Mouse (Mus musculus) right cerebral cortex, adult 18-20 months (tissue): Measurements from ENCODE around the gene Npas2.
A peak's percentile ranks its signal among the peaks of the same experiment; 100 is the strongest.

Experiments
- DNase-seq: peaks from one replicate; pipeline ENCODE4 v3.0.0; 2022; ENCODE audit warnings: mixed read lengths

The Npas2 gene

GRCm38 (mm10) chr1:39381017-39381416 is 187.5 kb downstream of the Npas2 start:
- DNase-seq = no peak

DNA sequence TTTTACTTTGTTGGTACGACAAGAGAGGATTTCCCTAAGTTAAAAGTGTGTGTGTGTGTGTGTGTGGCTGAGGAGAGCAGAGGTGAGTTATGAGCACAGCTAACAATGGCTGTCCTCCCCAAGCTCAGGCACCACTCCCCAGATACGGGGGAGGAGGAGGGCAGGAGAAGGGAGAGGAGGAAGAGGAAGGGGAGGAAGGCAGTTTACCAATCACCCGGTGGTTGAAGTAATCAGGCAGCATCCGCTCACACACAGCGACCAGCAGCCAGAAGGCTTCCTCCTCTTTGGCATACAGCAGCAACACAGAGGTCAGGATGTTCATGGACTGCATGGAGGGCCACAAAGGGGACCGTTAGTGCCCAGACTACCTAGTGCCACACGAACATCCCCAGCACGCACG is 191.4 kb downstream of the Npas2 start:
- DNase-seq = no peak

GRCm38 (mm10) chr1:39386456-39386855 is 192.9 kb downstream of the Npas2 start:
- DNase-seq = no peak

DNA sequence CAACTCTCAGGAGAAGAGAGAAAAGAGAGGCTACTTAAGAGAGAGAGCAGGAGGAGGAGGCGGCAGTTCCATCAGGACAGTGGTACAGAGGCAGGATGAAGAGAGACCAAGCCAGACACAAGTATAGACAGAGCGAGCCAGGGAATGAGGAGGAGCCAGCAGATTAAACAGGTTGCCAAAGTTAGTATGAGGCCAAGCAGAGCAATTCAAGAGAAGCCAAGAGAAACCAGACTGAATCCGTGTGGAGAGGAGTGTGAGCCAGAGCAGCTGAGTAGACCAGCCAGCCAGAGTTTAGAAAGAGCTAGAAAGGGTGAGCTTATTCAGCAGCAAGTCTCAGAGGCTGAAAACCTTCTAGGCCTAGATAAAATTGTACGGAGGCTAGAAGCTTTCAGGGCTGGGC is 194.0 kb downstream of the Npas2 start:
- no peak for DNase-seq

DNA sequence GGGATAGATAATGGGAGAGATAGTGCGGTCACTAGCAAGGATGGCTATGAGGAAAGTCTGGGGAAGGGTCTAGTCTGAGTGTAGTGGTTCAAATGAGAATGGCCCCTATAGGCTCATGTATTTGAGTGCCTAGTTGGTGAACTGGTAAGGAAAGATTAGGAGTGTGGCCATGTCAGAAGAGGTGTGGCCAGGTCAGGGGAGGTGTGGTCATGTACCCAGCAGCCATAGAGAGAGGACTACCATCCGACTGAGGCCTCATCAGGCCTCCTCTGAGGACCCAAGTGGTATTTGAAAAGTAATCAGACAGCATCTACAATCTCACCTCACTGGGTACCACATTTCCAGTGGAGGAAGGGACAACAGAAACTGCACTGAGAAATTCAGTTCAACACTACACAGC is 194.6 kb downstream of the Npas2 start:
- no peak for DNase-seq

GRCm38 (mm10) chr1:39389338-39389737 is 195.8 kb downstream of the Npas2 start:
- DNase-seq = no peak

- no peak for DNase-seq
Measured at GRCm38 (mm10) chr1:39391652-39392051, 198.1 kb downstream of the Npas2 start.

- peak; percentile 67 for DNase-seq
Measured at GRCm38 (mm10) chr1:39392189-39392588, 198.7 kb downstream of the Npas2 start.

DNA sequence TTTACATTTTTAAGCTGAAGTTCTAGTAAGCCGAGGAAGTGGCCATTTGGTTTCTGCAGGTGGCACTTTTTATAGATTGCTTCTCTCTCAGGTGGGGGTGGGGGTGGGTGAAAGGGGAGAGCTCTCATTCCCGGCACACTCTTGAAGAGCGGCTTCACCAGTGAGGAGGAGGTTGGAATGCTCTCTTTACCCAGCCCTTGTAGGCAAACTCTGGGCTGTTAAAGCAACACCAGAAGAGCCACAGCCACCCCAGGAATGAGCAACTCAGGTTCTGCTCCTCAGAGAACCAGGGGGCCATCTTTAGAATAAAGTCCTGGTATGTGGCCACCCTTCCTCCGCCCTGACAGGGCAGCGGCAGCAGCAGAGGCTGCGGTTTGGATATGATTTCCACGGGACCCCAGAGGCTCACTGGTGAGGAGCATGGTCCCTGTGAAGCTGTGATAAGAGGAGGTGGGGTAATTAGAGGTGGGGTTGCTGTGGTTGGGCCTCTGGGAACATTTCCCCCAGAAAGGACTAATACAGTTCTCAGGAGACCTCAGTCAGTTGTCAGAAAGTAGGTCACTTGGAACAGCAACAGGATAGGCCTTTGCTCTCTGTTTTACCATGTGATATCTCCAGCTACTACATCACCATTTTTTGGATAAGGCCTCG is 199.8 kb downstream of the Npas2 start:
- DNase-seq = no peak

DNA sequence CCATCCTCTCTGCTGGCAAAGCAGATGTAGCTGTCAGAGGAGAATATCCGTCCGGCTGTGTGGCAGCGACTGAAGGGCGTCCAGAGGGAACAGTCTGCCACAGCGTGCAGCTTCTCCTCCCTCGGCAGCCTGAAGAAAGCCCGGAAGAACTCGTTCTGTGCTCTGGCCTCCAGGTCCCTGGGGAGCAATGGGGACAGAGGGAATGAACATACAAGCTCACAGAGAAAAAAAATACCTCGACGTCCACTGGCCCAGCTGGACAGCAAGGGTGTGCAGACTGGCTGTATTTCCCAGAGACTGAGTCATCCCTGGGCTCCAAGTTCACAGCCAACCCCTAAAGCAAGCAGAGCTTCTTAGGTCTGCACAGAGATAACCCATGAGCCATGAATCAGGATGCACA is 200.6 kb downstream of the Npas2 start:
- no peak for DNase-seq

DNA sequence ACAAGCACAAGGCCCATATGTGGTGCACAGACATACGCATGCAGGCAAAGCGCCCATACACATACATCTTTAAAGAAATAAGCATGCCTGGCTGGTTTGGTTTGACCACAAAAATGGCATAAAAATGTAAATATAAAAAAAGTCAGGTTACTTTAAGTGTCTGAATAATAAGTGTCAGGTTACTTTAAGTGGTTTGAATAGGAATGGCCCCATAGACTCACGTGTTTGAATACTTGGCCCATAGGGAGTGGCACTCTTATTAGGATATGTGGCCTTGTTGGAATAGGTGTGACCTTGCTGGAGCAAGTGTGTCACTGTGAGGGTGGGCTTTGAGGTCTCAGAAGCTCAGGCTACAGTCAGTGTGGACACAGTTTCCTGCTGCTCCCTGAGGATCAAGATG is 201.1 kb downstream of the Npas2 start:
- no peak for DNase-seq

- DNase-seq = no peak
Measured at GRCm38 (mm10) chr1:39396347-39396746, 202.8 kb downstream of the Npas2 start.

- no peak for DNase-seq
Measured at GRCm38 (mm10) chr1:39398284-39398683, 204.8 kb downstream of the Npas2 start.

GRCm38 (mm10) chr1:39399228-39399627 is 205.7 kb downstream of the Npas2 start:
- DNase-seq = no peak

DNA sequence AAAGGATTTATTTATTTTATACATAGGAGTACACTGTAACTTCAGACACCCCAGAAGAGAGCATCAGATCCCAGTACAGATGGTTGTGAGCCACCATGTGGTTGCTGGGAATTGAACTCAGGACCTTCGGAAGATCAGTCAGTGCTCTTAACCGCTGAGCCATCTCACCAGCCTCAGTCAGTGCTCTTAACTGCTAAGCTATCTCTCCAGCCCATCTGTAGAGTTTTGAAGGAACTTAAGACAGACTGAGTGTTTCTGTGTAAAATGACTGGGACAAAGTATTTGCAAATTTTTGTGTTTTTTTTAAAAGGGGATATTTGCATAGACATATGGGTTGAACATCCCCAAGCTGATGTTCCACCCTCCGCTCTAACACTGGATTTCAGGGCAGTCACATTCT is 206.6 kb downstream of the Npas2 start:
- DNase-seq = no peak

- no peak for DNase-seq
Measured at GRCm38 (mm10) chr1:39407108-39407507, 213.6 kb downstream of the Npas2 start.

GRCm38 (mm10) chr1:39408123-39408522 is 214.6 kb downstream of the Npas2 start:
- DNase-seq = no peak

- no peak for DNase-seq
Measured at GRCm38 (mm10) chr1:39408668-39409067, 215.1 kb downstream of the Npas2 start.

DNA sequence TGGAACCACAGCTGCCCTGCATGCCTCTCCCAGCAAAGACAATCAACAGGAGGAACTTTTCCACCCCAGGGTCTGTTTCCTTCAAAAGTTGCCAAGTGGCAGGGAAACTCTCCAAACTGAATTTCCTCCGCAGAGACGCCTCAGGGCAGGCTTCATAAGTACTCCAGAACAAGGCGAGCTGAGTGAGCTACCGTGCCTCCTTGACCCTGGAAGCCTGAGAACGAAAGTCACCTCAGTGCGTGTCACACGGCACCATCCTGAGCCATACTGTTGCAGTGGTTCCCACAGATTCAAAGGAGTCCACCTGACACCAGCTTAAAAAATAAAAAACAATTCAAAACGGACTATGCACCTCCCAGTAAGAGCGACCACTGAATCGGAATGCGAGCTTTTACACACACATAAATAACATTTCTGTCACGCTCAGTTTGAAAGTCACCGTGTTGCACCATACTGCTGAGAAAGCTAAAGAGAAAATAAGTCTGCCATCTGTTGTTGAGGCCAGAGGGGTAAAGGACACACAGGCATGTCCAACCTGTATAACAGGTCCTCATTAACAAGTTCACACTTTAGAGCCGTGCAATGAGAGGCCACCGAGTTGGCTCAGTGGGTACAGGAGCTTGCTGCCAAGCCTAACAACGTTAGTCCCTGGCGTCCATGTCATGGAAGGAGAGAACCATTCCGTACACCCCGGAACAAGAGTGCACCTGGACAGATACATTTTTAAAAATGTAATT is 216.7 kb downstream of the Npas2 start:
- no peak for DNase-seq
